Mouse (Mus musculus): Measurements from ENCODE around the gene Ip6k1.

Gene Ip6k1

DNA sequence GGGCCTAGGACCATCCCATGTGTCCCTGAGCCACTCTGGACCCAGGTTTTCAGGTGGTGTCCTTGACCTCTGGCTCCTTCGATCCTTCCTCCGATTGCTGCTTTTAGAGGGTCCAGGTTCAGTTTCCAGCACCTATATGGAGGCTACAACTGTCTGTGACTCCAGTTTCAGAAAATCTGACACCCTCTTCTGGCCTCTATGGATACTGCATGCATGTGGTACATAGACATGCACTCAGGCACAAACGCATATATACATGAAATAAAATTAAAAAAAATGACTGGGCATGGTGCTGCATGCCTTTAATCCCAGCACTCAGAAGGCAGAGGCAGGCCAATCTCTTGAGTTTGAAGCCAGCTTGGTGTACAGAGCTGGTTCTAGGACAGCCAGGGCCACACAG is 25.6 kb downstream of the Ip6k1 start:
- no peak for DNase-seq (ENCODE audit: low spot score)

DNA sequence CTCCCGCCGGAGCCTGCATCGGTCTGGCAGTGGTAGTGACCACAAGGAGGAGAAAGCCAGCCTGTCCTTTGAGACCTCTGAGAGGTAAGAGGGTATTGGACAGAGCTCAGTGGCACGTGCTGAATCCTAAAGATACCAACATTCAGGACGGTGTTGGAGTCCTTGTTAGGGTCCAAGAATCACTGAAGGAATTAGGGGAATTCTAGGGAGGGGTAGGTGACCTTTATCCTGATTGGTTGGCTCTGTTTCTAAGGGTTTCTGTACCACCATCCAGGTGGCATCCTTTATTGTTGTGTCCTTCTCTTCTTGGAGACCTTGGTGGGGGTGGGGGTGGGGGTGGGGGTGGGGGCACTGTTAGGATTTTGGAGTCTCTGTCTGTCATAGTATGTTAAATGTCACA is 29.8 kb downstream of the Ip6k1 start:
- no peak for DNase-seq (ENCODE audit: low spot score)

DNA sequence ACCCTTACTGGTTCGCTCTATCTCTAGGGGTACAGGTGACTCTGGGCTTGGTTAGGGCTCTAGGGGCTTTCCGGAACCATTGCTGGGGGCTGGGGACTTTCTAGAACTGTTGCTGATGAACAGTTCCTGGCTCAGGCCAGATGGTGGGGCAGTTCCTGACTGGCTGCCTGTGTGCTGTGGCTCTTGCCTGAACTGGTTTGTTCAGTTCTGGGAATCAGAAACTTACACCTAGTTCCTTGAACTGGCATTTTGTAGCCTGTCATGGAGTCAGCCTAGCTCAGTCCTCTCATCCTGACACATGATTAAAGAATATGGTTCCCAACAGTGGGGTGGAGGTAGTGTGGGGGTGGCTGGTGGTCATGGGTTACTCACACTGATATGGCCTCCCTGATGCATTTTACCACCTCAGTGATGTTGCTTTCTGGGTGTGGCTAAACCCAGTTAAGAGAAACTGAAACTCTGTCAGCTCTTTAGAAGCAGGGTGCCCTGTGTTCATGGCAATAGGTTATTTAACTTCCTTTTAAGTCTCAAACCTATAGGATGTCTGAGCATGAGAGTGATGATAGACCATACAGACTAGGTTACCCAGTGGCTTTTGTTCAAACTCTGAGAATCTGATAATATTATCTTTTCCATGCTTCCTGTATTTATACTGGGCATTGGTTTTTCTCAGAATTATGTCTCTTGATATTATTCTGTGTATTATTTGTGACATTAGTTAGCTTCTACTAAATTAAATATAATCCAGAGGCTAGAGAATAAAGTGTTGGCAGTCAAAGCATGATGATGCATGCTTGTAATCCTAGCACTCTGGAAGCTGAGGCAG is 33.2 kb downstream of the Ip6k1 start:
- peak; percentile 45 for DNase-seq (ENCODE audit: low spot score)

DNA sequence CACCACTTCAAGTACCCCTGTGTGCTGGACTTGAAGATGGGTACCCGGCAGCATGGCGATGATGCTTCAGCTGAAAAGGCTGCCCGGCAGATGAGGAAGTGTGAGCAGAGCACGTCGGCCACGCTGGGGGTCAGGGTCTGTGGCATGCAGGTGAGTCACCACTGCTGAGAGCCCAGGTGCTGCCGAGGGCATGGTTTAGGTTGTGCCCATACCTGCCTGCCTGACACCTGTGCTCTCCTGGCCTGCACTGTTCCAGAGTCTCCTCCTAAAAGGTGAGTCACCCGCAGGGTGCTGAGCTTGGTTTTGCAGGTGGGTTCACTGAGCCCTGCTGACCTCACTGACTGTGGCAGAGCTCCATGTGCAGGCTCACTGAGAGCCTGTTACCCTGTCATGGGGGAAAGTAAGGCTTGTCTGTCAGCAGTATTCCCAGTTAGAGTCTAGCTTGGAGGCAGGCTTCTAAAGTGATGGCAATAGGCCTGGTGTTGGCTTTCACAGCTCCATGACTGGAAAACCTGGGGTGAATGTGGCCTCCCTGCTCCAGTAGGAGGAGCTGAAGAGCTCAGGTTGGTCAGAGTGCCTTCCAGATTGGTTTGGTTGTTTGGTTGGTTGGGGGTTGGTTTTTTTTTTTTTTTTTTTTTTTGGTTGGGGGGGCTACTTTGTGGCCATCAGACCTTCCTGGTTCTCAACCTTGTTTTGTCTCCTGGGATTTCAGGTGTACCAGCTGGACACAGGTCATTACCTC is 42.6 kb downstream of the Ip6k1 start:
- DNase-seq (ENCODE audit: low spot score), result no peak

DNA sequence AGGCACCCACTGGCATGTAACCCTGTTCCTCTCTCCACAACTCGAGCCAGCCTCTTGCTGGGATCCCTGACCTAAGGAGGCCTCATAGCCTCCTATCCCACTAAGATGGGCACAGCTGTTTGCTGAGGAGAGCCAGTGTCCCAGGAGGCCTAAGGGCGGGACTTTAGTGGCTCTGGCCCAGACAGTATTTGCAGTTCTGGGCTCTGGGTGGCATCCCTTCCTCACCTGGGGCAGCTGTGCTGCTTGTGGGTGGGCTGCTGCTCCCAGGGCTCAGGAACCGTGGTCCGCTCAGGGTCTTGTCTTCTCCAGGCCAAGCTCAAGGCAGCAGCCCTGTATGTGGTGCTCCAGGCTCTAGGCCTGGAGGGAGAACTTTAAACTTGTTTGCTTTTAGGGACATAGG is 44.3 kb downstream of the Ip6k1 start:
- no peak for DNase-seq (ENCODE audit: low spot score)

DNA sequence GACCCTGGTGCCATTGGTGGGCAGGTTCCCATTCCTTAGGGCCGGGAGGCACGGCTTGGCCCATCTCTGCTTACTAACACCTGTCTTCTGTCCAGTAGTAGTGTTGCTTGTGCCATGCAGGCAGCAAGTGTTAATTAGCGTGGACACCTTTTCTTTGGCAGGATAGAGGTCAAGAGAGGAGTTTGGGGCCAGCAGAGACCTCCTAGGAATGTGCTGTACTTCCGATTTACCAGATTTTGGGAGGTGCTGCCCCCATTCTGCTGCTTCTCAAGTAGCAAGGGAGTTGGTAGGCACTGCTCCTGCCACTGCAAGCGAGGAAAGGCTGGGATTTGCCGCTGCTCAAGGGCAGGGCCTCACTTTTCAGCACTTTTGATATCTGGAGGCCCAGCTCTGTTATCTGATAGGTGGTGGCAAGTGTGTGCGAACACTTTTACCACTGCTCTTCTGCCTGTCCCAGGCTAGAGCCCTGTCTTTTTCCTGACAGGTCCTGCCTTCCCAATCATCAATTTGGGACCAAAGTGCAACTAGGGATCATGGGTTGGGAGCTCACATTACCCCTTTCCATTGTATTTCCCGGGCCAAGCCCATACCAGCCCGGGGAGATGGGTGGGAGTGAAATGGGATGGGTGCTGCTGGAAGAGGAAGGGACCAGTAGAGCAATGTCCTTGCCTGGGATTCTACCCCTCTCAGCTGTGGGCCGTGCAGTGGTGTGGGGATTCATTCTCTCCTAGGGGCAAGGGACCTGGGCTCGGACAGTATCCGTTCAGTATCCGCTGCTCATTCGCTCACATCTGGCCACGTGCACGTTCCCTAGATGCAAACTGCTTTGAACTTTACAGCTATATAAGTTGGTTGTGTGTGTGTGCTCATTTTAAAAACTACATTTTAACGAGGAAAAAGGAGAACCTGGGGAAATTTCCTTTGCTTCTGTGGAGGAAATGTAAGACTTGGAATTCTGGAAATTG is 45.6 kb downstream of the Ip6k1 start:
- no peak for DNase-seq (ENCODE audit: low spot score)

DNA sequence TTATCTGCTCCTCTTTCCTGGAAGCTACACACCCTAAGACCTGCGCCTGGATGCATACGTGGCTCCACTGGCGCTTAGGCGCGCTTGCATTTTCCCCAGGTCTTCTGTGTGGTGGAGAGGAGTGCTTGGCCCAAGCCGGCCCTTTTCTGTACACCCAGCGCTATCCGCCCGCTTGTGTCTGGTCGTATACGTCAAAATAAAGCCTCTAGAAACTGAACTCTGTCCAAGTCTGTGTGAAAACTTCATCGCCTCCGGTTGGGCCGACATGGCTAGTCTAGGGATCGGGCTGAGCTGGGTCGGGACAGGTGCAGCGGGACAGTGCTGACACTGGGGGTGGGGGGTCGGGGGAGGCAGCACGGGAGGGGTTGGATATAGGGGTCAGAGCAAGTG is 46.3 kb downstream of the Ip6k1 start:
- no peak for DNase-seq (ENCODE audit: low spot score)

DNA sequence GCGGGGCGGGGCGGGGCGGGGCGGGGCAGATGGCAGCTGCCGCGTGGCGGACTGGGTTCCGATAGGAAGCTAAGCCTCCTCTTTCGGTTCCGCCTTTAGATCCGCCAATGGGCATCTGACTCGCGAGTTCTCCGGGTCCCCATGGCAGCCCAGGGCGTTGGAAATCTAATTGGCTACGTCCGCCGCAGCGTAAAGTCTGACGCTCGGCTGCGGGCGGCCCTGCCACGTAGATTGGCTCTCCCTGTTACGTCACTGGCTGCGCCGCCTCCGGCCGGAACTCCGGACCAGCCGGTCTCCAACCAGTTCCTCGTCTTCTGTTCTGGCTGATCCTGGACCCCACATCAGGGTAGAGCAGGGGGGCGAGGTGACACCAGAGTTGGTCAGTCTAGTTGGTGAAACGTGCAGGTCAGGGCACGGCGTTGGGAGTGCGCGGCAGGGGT is 46.7 kb downstream of the Ip6k1 start, which contains the start of gene Gmppb:
TSS of gene Gmppb (plus strand) at position 227 of the 440 bp plus-strand sequence.
- peak; percentile 97 for DNase-seq (ENCODE audit: low spot score)

DNA sequence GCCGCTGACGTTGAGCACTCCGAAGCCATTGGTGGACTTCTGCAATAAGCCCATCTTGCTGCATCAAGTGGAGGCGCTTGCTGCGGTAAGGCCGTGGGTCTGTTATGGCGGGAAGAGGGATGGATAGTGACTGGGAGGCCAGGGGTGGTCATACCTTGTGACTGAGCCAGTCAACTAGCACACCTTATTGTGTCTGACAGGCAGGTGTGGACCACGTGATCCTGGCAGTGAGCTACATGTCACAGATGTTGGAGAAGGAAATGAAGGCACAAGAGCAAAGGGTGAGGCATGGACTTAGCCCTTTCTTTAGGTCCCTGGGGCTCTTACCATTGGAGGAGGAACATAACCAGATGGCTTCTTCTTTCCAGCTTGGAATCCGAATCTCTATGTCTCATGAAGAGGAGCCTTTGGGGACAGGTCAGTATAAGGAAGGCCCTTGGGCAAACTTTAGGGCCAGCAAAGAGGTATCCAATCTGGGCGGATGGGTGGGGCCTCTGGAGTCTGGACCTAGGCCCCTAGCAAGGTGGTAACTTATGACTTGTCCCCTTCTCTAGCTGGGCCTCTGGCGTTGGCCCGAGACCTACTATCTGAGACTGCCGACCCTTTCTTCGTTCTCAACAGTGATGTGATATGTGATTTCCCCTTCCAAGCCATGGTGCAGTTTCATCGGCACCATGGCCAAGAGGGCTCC is 47.4 kb downstream of the Ip6k1 start:
- DNase-seq (ENCODE audit: low spot score), result peak; percentile 38

DNA sequence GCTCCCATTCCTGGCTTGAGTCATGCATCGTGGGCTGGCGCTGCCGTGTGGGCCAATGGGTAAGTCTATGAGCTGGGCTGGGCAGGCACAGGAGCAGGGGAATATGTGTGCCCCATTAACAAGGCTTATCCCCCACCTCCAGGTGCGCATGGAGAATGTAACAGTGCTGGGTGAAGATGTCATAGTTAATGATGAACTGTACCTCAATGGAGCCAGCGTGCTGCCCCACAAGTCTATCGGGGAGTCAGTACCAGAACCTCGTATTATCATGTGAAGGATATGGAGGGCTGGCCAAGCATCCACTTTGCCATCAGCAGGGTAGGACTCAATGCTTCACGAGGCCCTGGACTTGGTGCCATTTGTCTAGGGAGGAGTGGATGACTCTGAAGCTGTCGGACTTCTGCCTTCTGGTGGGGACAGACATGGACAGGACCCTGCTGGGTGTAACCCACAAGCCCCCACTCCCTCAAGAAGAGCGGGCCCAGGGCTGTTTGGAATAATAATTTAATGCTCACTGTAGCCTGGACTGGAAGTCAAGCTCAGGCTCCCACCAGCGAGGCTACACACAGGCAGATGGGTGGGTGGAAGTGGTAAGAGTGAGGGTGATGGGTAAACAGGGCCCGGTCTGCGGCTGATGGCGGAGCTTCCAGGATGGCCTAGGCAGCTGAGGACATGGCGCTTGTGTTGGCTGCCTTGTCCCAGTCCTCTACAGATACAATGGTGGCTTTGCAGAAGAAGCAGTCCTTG is 49.1 kb downstream of the Ip6k1 start:
- no peak for DNase-seq (ENCODE audit: low spot score)

DNA sequence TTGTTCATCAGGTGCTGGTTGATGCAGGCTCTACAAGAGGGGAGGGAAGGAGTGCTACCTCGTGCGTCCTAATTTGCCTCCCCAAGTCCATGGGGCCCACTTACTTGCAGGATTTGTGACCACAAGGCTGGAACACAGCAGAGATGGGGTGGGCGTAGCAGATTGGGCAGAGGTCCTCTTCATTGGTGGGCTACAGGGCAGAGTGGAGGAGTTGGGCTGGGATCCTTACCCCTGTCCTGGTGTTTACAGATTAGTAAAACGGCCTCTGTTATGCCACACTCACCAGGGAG is 49.6 kb downstream of the Ip6k1 start:
- DNase-seq (ENCODE audit: low spot score), result no peak

DNA sequence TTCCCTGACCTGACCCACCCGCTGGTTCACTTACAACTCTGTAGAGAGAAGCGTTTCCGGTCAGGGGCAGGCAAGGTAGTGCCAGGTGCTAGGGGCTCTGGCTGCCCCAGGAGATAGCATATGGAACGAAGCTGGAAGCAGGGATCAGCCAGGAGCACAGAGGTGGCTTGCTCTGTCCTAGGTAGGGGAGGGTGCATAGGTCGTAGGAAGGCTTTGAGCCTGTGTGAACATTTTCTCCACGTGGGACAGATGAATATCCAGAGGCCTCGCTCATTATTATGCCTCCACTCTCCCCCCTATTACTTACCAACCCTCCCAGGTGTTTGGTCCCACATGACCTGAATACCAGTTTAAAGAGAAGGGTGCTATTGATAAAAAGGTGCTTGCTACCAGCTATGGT is 50.1 kb downstream of the Ip6k1 start:
- DNase-seq (ENCODE audit: low spot score), result no peak

DNA sequence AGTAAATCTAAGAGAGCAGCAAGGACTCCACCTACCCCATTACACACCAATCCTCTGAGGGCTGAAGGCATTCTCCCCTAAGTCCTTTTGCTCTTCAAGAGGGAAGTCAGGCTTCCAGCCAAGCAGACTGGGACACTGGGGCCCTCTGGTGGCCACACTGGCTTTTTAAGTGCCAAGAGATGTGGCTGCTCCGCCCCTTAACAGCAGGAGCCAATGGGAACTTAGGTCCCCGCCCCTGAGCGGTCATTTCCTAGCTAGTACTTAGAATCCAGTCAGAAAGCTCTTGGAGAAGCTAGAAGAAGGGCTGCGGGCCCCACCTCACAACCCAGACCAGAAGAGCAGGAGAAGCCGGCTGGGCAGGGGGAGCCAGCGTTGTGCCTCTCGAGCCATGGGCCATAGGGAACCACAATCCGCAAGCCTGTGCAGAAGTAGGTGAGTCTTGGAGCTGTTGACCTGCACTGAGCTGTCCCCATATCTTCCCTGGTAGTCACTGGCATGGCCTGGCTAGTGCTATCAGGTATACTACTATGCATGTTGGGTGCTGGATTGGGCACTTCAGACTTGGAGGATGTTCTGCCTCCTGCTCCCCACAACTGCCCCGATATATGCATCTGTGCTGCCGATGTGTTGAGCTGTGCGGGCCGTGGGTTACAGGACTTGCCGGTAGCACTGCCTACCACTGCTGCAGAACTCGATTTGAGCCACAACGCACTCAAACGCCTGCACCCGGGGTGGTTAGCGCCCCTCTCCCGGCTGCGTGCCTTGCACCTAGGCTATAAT is 50.8 kb downstream of the Ip6k1 start, which contains the start of gene Amigo3:
TSS of gene Amigo3 (plus strand) at position 275 of the 780 bp plus-strand sequence.
- peak; percentile 95 for DNase-seq (ENCODE audit: low spot score)

DNA sequence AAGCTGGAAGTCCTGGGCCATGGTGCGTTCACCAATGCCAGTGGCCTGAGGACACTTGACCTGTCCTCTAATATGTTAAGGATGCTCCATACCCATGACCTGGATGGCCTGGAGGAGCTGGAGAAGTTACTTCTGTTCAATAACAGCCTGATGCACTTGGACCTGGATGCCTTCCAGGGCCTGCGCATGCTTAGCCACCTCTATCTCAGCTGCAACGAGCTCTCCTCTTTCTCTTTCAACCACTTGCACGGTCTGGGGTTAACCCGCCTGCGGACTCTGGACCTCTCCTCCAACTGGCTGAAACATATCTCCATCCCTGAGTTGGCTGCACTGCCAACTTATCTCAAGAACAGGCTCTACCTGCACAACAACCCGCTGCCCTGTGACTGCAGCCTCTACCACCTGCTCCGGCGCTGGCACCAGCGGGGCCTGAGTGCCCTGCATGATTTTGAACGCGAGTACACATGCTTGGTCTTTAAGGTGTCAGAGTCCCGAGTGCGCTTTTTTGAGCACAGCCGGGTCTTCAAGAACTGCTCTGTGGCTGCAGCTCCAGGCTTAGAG is 51.4 kb downstream of the Ip6k1 start:
- DNase-seq (ENCODE audit: low spot score), result no peak

DNA sequence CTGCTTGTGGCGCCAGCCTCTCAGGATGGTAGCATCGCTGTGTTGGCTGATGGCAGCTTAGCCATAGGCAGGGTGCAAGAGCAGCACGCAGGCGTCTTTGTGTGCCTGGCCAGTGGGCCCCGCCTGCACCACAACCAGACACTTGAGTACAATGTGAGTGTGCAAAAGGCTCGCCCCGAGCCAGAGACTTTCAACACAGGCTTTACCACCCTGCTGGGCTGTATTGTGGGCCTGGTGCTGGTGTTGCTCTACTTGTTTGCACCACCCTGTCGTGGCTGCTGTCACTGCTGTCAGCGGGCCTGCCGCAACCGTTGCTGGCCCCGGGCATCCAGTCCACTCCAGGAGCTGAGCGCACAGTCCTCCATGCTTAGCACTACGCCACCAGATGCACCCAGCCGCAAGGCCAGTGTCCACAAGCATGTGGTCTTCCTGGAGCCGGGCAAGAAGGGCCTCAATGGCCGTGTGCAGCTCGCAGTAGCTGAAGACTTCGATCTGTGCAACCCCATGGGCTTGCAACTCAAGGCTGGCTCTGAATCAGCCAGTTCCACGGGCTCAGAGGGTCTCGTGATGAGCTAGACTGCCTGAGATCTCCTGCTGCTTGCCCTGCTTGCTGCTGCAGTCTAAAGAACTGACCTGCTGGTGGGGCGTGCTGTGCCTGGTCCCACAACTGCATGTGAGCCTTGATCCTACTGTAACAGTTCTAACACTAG is 52.2 kb downstream of the Ip6k1 start:
- DNase-seq (ENCODE audit: low spot score), result no peak

DNA sequence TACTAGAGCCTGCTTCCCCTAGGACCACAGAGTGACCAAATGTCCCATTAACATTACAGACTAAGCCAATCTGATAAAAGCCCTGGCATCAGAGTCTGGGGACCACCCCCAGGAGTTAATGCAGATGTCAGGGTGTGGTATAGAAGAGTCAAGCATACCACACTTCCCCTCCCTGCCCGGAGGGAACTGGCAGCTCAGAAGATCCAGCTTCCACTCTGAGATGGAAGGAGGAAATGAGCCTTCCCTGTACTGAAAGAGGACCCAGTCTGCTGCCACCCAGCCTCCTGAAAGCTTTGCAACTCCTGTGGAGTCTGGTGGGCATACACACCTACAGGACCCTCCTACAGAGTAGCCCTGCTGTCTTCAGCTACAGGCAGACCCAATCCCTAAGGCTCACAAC is 52.8 kb downstream of the Ip6k1 start:
- no peak for DNase-seq (ENCODE audit: low spot score)

DNA sequence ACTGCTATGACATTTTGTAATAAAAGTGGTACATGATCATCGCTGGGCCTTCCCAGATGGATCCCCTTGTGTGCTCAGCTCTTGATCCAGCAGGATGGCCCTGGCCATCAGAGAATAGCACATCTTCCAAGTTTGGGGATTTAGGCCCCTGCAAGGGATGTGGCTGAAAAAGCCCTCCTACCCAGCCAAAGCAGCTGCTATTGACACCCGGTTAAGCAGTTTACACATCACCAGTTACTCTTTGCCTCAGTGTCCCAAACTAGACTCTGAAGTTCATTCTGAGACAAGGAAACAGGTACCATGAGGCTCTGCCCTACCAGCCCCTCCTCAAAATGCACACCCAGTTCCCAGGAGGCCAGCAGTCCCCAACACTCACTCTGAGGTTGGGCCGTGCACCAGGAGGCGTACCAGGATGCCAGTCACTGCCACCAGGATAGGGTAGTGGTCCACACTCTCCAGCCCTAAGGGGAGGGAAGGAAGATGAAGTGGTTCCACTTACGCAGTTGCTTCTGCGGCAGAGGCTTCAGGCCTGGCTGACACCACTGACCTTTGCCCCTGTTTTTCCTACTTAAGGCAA is 53.4 kb downstream of the Ip6k1 start:
- no peak for DNase-seq (ENCODE audit: low spot score)

DNA sequence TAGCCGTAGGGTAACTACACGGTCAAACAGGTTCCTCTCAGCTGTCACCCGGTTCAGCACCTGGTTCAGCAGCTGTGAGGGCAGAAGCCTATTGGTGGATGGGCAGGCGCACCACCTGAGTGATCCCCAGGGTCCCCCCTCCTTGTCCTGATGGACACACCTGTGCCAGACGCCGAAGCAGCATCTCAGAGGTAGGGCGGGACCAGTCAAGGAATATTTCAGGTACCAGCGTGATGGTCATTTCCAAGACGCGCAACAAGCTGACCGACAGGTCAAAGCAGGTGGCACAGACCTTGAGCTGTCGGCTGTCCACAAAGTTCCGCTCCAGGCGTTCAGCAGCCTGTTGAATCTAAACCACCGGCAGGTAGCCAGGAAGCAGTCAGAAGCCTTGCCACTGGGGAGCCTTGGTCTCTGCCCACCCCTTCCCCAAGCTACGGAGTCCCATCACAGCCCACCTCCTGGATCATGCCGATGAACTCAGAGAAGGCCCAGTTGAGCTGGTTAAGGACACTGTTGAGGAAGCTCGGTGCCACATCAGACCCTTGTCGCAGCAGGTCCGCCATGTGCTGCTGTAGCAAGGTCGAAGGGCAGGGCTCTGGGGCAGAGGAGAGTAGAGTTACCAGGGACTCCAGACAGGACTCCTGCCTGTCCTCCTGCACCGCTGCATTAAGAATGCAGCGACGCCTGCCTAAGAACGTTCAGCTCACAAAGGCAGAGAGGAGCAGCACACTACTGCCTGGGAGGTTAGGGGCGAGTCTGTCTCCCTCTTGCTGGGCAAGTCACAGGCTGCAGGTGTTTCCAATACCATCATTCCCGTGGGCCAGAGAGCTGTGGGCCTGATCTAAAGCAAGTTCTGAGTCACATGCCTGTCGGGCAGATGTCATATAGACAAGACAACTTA is 54.3 kb downstream of the Ip6k1 start:
- DNase-seq (ENCODE audit: low spot score), result no peak

All from T-cell, adult 2 months (primary cell).